Mouse (Mus musculus): Measurements from ENCODE around the gene Gtf2ird1.
"Not testable (repeated sequence)": the region's sequence is repeated elsewhere in the genome, so short reads cannot be mapped to it uniquely, and the experiment has no call there.

Gene Gtf2ird1

DNA sequence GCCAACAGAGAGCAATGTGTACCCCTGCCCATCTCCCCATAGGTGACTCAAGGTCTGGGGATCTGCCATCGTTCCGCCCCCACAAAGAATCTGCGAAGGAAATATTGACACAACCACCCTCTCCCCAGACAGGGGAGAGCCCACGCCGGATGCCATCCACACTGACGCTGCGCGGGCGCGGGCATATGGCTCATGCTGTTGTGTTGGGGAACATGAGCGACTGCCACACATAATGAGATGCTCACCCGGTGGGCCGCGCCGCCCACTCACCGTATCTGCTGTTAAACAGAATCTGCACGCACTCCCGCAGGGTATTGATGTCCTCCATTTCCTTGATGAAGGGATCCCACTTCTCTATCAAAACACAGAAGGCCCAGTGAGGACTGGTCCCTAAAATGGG lies 54.7 kb downstream of the Gtf2ird1 start:
- no peak for DNase-seq

- DNase-seq, result no peak
Observed at GRCm38 (mm10) chr5:134397434-134398163, 58.9 kb downstream of the Gtf2ird1 start.

- DNase-seq, result no peak
Observed at GRCm38 (mm10) chr5:134396519-134396918, 60.0 kb downstream of the Gtf2ird1 start.

GRCm38 (mm10) chr5:134394624-134395023 lies 61.9 kb downstream of the Gtf2ird1 start:
- DNase-seq, result peak; percentile 84

DNA sequence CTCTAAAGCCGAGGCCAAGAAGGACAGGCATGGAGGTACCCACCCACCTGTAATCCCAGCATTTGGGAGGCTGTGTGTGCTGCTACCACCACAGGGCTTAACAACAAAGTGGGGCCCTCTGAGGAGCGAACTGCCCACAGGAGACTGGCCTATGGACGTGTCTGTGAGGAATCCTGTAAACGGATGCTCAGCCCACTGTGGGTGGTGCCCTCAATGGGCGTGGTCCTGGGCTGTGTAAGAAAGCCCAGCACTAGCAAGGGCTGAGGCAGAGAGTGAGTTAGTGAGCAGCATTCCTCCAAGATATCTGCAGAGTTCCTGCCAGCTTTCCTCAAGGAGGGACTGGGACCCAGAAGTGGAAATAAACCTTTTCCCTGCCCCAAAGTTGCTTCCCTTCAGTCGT lies 62.9 kb downstream of the Gtf2ird1 start:
- DNase-seq, result no peak

GRCm38 (mm10) chr5:134385106-134385505 lies 71.4 kb downstream of the Gtf2ird1 start:
- peak; percentile 90 for DNase-seq

DNA sequence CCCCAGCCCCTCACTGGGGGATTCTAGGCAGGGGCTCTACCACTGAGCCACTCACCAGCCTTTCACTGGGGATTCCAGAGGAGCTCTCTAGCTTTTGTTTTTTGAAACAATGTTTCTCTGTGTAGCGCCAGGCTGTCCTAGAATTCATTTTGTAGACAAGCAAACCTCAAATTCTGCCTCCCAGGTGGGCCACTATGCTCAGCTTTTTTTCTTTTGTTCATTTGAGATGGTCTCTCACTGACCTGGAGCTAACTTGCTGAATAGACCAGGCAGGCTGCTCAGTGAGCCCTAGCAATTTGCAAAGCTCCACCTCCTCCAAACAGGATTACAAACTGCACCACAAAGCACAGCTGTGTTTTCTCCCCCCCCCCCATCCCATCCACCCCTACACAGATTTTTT lies 81.3 kb downstream of the Gtf2ird1 start:
- DNase-seq, result no peak

DNA sequence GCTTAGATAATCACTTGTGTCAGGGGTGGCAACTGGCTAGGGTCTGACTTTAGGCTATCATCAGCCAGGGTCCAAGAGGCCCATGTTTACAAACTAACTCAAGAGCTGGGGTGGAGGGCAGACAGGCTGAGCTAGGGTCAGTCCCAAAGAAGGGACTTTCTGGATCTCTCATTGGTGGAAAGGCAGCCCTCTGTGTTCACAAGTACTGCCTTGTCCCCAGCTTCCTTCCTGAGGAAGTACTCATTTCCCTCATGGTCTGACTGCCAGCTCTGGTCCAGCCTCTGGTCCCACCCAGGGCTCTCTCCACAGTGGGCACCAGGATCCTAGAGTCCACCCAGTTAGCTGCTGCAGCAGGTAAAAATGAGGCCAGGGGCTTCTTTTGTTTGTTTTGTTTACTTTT lies 82.0 kb downstream of the Gtf2ird1 start:
- no peak for DNase-seq

GRCm38 (mm10) chr5:134373912-134374488 lies 82.5 kb downstream of the Gtf2ird1 start:
- peak; percentile 65 for DNase-seq

- peak; percentile 66 for DNase-seq
Observed at GRCm38 (mm10) chr5:134372926-134373658, 83.4 kb downstream of the Gtf2ird1 start.

- DNase-seq, result peak; percentile 67
Observed at GRCm38 (mm10) chr5:134371511-134372289, 84.8 kb downstream of the Gtf2ird1 start.

DNA sequence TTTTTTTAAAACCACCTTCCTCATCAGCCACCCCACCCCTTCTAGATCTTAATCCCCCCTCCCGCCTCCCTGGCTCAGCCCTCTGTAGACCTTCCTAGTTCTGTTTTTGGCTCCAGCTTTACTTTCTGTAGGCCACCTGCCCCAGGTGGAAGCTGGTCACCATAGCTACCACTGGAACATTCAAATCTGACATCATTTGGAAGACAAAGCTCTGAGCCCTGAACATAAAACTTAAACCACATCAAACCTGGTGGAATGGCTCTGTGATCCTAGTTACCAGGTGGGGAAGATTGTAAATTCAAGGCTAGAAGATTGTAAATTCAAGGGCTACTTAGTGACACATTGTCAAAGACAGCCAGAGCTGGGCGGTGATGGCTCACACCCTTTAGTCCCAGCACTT lies 85.7 kb downstream of the Gtf2ird1 start:
- peak; percentile 60 for DNase-seq

- DNase-seq, result no peak
Observed at GRCm38 (mm10) chr5:134359101-134359500, 97.4 kb downstream of the Gtf2ird1 start.

- DNase-seq, result not testable (repeated sequence)
Observed at GRCm38 (mm10) chr5:134355372-134355771, 101.1 kb downstream of the Gtf2ird1 start.

- DNase-seq, result no peak
Observed at GRCm38 (mm10) chr5:134353117-134353516, 103.4 kb downstream of the Gtf2ird1 start.

- no peak for DNase-seq
Observed at GRCm38 (mm10) chr5:134352527-134353001, 104.0 kb downstream of the Gtf2ird1 start.

GRCm38 (mm10) chr5:134350660-134351059 lies 105.9 kb downstream of the Gtf2ird1 start:
- peak; percentile 80 for DNase-seq

- DNase-seq, result peak; percentile 32
Observed at GRCm38 (mm10) chr5:134347066-134347465, 109.5 kb downstream of the Gtf2ird1 start.

DNA sequence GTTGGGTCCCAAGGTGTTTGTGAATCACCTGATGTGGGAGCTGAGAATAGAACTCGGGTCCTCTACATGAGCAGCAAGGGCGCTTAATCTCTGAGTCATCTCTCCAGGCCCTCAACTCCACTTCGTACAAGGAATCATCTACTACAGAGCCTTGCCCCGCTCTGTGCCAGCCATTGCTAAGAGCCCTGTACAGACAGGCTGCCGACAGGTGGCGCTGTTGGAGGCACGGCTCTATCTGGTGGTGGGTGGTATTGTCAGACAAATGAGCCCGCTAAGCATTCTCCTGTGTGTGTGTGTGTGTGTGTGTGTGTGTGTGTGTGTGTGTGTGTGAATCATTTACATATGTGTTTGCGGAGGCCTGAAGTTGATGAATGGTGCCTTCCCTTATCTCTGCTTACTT lies 111.1 kb downstream of the Gtf2ird1 start:
- peak; percentile 45 for DNase-seq

GRCm38 (mm10) chr5:134344076-134344475 lies 112.4 kb downstream of the Gtf2ird1 start:
- DNase-seq, result no peak

DNA sequence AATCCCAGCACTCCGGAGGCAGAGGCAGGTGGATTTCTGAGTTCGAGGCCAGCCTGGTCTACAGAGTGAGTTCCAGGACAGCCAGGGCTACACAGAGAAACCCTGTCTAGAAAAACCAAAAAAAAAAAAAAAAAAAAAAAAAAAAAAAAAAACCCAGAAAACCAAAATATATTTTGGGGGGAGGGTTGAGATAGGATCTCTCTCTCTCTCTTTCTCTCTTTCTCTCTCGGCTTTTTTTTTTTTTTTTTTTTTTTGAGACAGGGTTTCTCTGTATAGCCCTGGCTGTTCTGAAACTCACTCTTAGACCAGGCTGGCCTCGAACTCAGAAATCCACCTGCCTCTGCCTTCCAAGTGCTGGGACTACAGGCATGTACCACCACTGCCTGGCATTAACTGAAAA lies 113.0 kb downstream of the Gtf2ird1 start:
- DNase-seq, result not testable (repeated sequence)

DNA sequence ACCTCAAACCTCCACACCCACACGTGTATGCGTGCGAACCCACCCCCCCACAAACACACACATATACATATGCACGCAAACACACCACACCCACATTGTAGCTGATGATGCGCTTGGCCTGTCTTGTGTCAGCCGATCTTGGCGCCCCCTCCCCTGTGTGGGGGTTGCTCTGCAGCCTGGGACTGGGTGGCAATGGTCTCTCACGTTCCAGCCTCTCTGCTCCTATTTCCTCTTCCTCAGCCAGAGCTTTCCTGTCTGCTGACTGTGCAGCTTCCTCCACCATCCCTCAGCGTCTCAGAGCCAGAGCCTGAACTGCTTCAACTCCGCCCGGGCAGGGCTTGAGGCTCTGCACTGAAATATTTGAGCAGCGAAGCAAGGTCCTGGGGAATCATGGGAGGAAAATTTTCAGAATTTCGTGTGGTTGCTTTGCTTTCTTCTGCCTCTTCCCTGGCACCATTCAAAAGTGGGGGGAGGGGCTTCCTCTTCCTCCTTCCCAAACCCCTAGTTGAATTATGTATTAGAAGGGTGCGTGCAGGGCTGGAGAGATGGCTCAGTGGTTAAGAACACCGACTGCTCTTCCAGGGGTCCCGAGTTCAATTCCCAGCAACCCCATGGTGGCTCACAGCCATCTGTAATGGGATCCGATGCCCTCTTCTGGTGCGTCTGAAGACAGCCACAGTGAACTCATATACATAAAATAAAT lies 113.9 kb downstream of the Gtf2ird1 start:
- DNase-seq, result peak; percentile 23

Data from thymus, postnatal 14 days (tissue).